Comparison of ENCODE assay signal across 11 mouse cellular contexts in genomic region chr5:64632171-64632570, GRCm38 (mm10).
"Had no signal": no experiment of that assay in that cellular context is flagged by ENCODE, and none has a peak within 500 bp of the region (broad histone marks: within the 10 kb centered on the region; RNA-seq: fewer than 3 reads in every experiment).

No protein-coding gene starts in this region.

- DNase-seq: kidney, adult 2 months; kidney, postnatal 25 days; left cerebral cortex, postnatal 4 days; lung, adult 18-20 months; lung, postnatal 14 days; lung, postnatal 4 days; midbrain, embryonic 14.5 days; right cerebral cortex, adult 18-20 months; right cerebral cortex, postnatal 25 days; spleen, adult 18-20 months; thymus, postnatal 36 days had no signal
